In the genomic region with DNA sequence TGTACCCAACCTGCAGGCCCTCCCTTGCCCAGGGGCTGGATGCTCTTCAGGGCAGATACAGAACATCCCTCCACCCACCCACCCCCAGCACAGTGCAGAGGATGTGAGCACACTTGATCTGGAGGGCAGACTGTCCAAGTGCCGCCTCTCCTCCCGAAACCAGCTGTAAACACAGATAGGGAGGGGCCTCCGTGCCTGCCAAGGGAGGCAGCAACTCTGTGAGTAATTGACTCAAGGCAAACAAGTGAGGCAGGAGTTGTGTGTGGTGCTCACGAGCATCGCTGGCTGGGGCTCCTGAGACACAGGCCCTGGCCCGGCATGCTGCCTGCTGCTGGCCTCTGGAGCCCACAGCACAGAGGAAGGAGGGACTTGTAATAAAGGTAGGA, we compare ENCODE assay signal across 8 mouse cellular contexts. TPM values are rescaled to one million over a fixed set of nuclear protein-coding genes. Genes with fewer than 3 reads are reported as not detected.
A peak's percentile ranks its signal among the peaks of the same experiment; 100 is the strongest.
DNase-seq lines count a peak whose midpoint lies in the region; ATAC-seq and TF ChIP-seq lines count a peak whose summit lies in the region.

No protein-coding gene starts in this region.

- intact Hi-C loops in left cerebral cortex, adult 2 months (cut with DNase I) = no loop called here

- ATAC-seq in hindbrain, embryonic 13.5 days (ENCODE audit: low FRiP score) = peak; percentile 54; the same call in 1 of the 2 replicates
- peak; percentile 83 for ATAC-seq in stomach, embryonic 14.5 days (ENCODE audit: insufficient number of reproducible peaks, insufficient read depth, low FRiP score, low read depth)

- H3K4me2 ChIP-seq in hindbrain, embryonic 13.5 days = no peak overlapping the region
- no peak overlapping the region for H3K4me2 ChIP-seq in stomach, embryonic 14.5 days (replicated peaks; ENCODE audit: low read depth, low read length)

- 48% methylated on average over 6 of the region's 6 CpGs for whole genome bisulfite sequencing in hindbrain, embryonic 13.5 days
- WGBS in stomach, embryonic 14.5 days = 3% methylated on average over 6 of the region's 6 CpGs

- H3K27ac ChIP-seq in hindbrain, embryonic 13.5 days = peak overlapping the region; percentile 69
- H3K27ac ChIP-seq in left cerebral cortex, adult 2 months = peak overlapping the region; percentile 89
- H3K27ac ChIP-seq in stomach, embryonic 14.5 days (ENCODE audit: low read length) = peak overlapping the region; percentile 23

- H3K4me3 ChIP-seq in hindbrain, embryonic 13.5 days = no peak overlapping the region
- H3K4me3 ChIP-seq in left cerebral cortex, adult 2 months = 0 out of 2 replicates have a peak overlapping the region, but pooled peaks have one; percentile 23
- H3K4me3 ChIP-seq in stomach, embryonic 14.5 days (ENCODE audit: low read depth, low read length) = no peak overlapping the region

- H3K36me3 ChIP-seq in hindbrain, embryonic 13.5 days = peaks cover 4% of the 10 kb centered on the region; the same call in 1 of the 2 replicates
- no peaks in the 10 kb centered on the region for H3K36me3 ChIP-seq in stomach, embryonic 14.5 days (ENCODE audit: control insufficient read depth, insufficient read depth, low read length)

- H3K9ac ChIP-seq in hindbrain, embryonic 13.5 days = no peak overlapping the region; the same call in 1 of the 2 replicates
- H3K9ac ChIP-seq in stomach, embryonic 14.5 days (replicated peaks; ENCODE audit: low read depth, low read length) = no peak overlapping the region

- TF ChIP-seq CTCF in left cerebral cortex, adult 2 months (IDR thresholded peaks at IDR 0.05) = no peak

- peak; percentile 39 for DNase-seq in CD4-positive, CD25-positive, alpha-beta regulatory T cell, adult 2 months (ENCODE audit: low read depth, low spot score)
- DNase-seq in adrenal gland, postnatal 10 days = peak; percentile 79
- peak; percentile 84 for DNase-seq in gastrocnemius, adult 18-20 months (ENCODE audit: low spot score)
- DNase-seq in left cerebral cortex, adult 2 months (ENCODE audit: extremely low spot score in 1 of 2, low spot score in 2 of 2) = peak; percentile 37 to 51
- peak; percentile 92 for DNase-seq in lung, postnatal 36 days
- no peak for DNase-seq in thymus, postnatal 14 days

- H3K27me3 ChIP-seq in hindbrain, embryonic 13.5 days = no peaks in the 10 kb centered on the region
- no peaks in the 10 kb centered on the region for H3K27me3 ChIP-seq in stomach, embryonic 14.5 days (ENCODE audit: control insufficient read depth, insufficient read depth, low read length)

- H3K4me1 ChIP-seq in hindbrain, embryonic 13.5 days (replicated peaks) = peaks cover 52% of the 10 kb centered on the region
- H3K4me1 ChIP-seq in stomach, embryonic 14.5 days (ENCODE audit: control insufficient read depth, insufficient read depth, low read length) = peaks cover 21% of the 10 kb centered on the region

- no peaks in the 10 kb centered on the region for H3K9me3 ChIP-seq in hindbrain, embryonic 13.5 days
- H3K9me3 ChIP-seq in stomach, embryonic 14.5 days (ENCODE audit: control insufficient read depth, low read depth, low read length) = no peaks in the 10 kb centered on the region

RNA-seq across cellular contexts. Expression of gene Gpr146, which starts 12.2 kb away (rescaled TPM):
- total RNA-seq in adrenal gland, postnatal 10 days (2021) = 10 to 100 TPM; 12.0 to 13.2 TPM
- 10 to 100 TPM; 21.8 to 28.9 TPM for total RNA-seq in gastrocnemius, adult 18-20 months (2021)
- 1.6 and 2.4 TPM in 2 replicates for polyA plus RNA-seq in hindbrain, embryonic 13.5 days (2015; fragmentation: Nextera tagmentation; extraction: Ambion mirVana)
- 10 to 100 TPM; 12.5 to 13.9 TPM for total RNA-seq in left cerebral cortex, adult 2 months (2021)
- polyA plus RNA-seq in stomach, embryonic 14.5 days (2014; fragmentation: Nextera tagmentation; extraction: Ambion mirVana) = 1.3 and 1.5 TPM in 2 replicates

RNA-seq across cellular contexts. Expression of gene C130050O18Rik, which starts 15.4 kb away (rescaled TPM):
- under 1 TPM; 0.81 to 0.91 TPM for total RNA-seq in adrenal gland, postnatal 10 days (2021)
- under 1 TPM; 0.12 to 0.21 TPM for total RNA-seq in gastrocnemius, adult 18-20 months (2021)
- polyA plus RNA-seq in hindbrain, embryonic 13.5 days (2015; fragmentation: Nextera tagmentation; extraction: Ambion mirVana) = 0.13 and 0.22 TPM in 2 replicates
- under 1 TPM; 0.29 to 0.63 TPM for total RNA-seq in left cerebral cortex, adult 2 months (2021)
- polyA plus RNA-seq in stomach, embryonic 14.5 days (2014; fragmentation: Nextera tagmentation; extraction: Ambion mirVana) = 0.48 and 1.3 TPM in 2 replicates

RNA-seq across cellular contexts. Expression of gene Gper1, which starts 33.3 kb away (rescaled TPM):
- 1 to 10 TPM; 4.1 to 5.6 TPM for total RNA-seq in adrenal gland, postnatal 10 days (2021)
- total RNA-seq in gastrocnemius, adult 18-20 months (2021) = under 1 TPM; 0.59 to 0.82 TPM
- 7.6 and 7.9 TPM in 2 replicates for polyA plus RNA-seq in hindbrain, embryonic 13.5 days (2015; fragmentation: Nextera tagmentation; extraction: Ambion mirVana)
- 1 to 10 TPM; 2.5 to 2.8 TPM for total RNA-seq in left cerebral cortex, adult 2 months (2021)
- polyA plus RNA-seq in stomach, embryonic 14.5 days (2014; fragmentation: Nextera tagmentation; extraction: Ambion mirVana) = 3.3 TPM in 2 replicates

RNA-seq across cellular contexts. Expression of gene Cyp2w1, which starts 37.3 kb away (rescaled TPM):
- not detected for total RNA-seq in adrenal gland, postnatal 10 days (2021)
- not detected for total RNA-seq in gastrocnemius, adult 18-20 months (2021)
- not detected in 2 replicates for polyA plus RNA-seq in hindbrain, embryonic 13.5 days (2015; fragmentation: Nextera tagmentation; extraction: Ambion mirVana)
- not detected for total RNA-seq in left cerebral cortex, adult 2 months (2021)
- 6.3 and 6.8 TPM in 2 replicates for polyA plus RNA-seq in stomach, embryonic 14.5 days (2014; fragmentation: Nextera tagmentation; extraction: Ambion mirVana)

RNA-seq across cellular contexts. Expression of gene Cox19, which starts 38.5 kb away (rescaled TPM):
- 10 to 100 TPM; 81.5 to 84.7 TPM for total RNA-seq in adrenal gland, postnatal 10 days (2021)
- 10 to 100 TPM; 55.0 to 68.4 TPM for total RNA-seq in gastrocnemius, adult 18-20 months (2021)
- polyA plus RNA-seq in hindbrain, embryonic 13.5 days (2015; fragmentation: Nextera tagmentation; extraction: Ambion mirVana) = 116 and 124 TPM in 2 replicates
- total RNA-seq in left cerebral cortex, adult 2 months (2021) = 10 to 100 TPM; 67.6 to 69.4 TPM
- polyA plus RNA-seq in stomach, embryonic 14.5 days (2014; fragmentation: Nextera tagmentation; extraction: Ambion mirVana) = 105 and 120 TPM in 2 replicates

Comparison
In these comparisons a context has a peak if more than half of its experiments do, and no peak if none do; other contexts are left out.
1. H3K27ac ChIP-seq: peak in every context shown above with its lines; median percentile 89 in left cerebral cortex, adult 2 months; 69 in hindbrain, embryonic 13.5 days; 23 in stomach, embryonic 14.5 days.